Mouse (Mus musculus): ENCODE data around the gene Tbc1d5. TPM values are rescaled to one million over a fixed set of nuclear protein-coding genes. Genes with fewer than 3 reads are reported as not detected.

Gene Tbc1d5
- polyA plus RNA-seq, 1 experiment from 2014 or later = 8.8 TPM

DNA sequence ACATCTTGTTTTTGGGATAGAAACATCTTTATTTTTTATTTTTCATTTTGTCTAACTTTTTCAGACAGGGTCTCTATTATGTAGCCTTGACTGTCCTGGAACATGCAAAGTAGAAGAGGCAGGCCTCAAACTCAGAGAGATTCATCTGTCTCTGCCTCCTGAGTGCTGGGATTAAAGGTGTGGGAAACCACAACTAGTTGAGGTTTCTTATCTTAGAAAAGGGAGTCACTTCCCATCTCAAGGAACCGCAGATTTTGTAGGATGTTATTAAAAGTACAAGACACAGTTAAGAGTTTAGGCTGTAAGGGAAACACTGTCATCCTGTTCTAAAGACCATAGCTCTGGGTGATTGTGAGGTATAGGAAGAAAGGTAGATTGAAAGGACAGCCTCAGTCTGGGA is 373.5 kb downstream of the Tbc1d5 start:
- Histone ChIP-seq H3K9me3 (replicated peaks; ENCODE audit: control insufficient read depth, low read length) (no peaks in the 10 kb centered on the region), H3K4me3 (ENCODE audit: low read depth, low read length) (no peak overlapping the region), H3K9ac (replicated peaks; ENCODE audit: low read length) (no peak overlapping the region), H3K36me3 (replicated peaks; ENCODE audit: control insufficient read depth, insufficient read depth, low read depth, low read length) (no peaks in the 10 kb centered on the region), H3K4me2 (ENCODE audit: low read depth, low read length) (no peak overlapping the region), H3K27me3 (ENCODE audit: control insufficient read depth, insufficient read depth, low read length) (no peaks in the 10 kb centered on the region), H3K4me1 (ENCODE audit: control insufficient read depth, insufficient read depth, low read length) (no peaks in the 10 kb centered on the region), H3K27ac (replicated peaks; ENCODE audit: low read depth, low read length) (no peak overlapping the region)
- 89% methylated on average over 1 of the region's 1 CpGs for WGBS
- ATAC-seq (replicated peaks; ENCODE audit: insufficient number of reproducible peaks, low FRiP score, low TSS enrichment, low read depth) = no peak
- no peak for DNase-seq (ENCODE audit: low spot score)

DNA sequence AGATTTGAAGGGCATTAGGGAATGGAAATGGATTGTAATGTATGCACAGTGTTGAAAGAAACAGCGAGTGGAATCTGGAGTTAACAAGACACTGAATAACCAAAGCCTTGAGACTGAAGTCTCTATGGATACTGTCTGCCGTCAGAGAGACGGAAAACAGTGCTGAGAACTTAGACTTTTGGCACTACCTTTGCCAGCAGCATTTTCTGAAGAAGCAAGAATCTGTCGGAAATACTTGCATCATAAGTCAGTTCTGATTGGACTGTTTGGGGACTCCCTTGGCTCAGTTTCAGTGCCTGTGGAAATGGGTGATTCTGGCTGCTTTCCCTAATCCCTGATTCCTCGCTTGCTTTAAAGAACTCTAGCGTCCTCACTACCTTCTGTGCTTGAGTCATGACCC is 375.9 kb downstream of the Tbc1d5 start:
- Histone ChIP-seq H3K9me3 (replicated peaks; ENCODE audit: control insufficient read depth, low read length) (no peaks in the 10 kb centered on the region), H3K4me3 (ENCODE audit: low read depth, low read length) (no peak overlapping the region), H3K4me1 (ENCODE audit: control insufficient read depth, insufficient read depth, low read length) (no peaks in the 10 kb centered on the region), H3K4me2 (ENCODE audit: low read depth, low read length) (no peak overlapping the region), H3K36me3 (replicated peaks; ENCODE audit: control insufficient read depth, insufficient read depth, low read depth, low read length) (no peaks in the 10 kb centered on the region), H3K9ac (replicated peaks; ENCODE audit: low read length) (no peak overlapping the region), H3K27me3 (ENCODE audit: control insufficient read depth, insufficient read depth, low read length) (no peaks in the 10 kb centered on the region), H3K27ac (replicated peaks; ENCODE audit: low read depth, low read length) (no peak overlapping the region)
- WGBS = 80% methylated on average over 6 of the region's 6 CpGs
- DNase-seq (ENCODE audit: low spot score) (no peak), ATAC-seq (replicated peaks; ENCODE audit: insufficient number of reproducible peaks, low FRiP score, low TSS enrichment, low read depth) (no peak)

DNA sequence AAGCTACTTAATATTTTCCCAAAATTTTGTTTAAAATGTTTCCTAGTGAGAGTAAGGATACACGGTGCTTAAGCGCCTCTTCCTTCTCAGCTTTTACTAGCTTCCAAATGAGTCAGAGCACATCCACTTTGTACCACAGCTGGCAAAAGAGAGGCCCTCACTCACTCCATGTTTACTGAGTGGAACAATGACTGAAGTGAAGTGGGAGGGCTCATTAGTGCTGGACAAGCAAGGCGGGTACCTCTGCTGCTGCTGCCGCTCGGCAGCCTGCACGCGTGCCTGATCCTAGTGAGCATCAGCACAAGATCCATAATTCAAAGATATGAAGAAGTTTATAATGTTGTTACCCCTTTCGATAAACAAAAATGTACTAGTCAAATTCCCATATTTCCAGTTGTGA is 376.8 kb downstream of the Tbc1d5 start:
- no peaks in the 10 kb centered on the region for H3K4me1 ChIP-seq (ENCODE audit: control insufficient read depth, insufficient read depth, low read length)
- no peak overlapping the region for H3K4me3 ChIP-seq (ENCODE audit: low read depth, low read length)
- no peak for DNase-seq (ENCODE audit: low spot score)
- ATAC-seq (replicated peaks; ENCODE audit: insufficient number of reproducible peaks, low FRiP score, low TSS enrichment, low read depth) = no peak
- WGBS = 83% methylated on average over 8 of the region's 8 CpGs
- H3K27ac ChIP-seq (replicated peaks; ENCODE audit: low read depth, low read length) = no peak overlapping the region
- no peaks in the 10 kb centered on the region for H3K27me3 ChIP-seq (ENCODE audit: control insufficient read depth, insufficient read depth, low read length)
- no peaks in the 10 kb centered on the region for H3K36me3 ChIP-seq (replicated peaks; ENCODE audit: control insufficient read depth, insufficient read depth, low read depth, low read length)
- no peaks in the 10 kb centered on the region for H3K9me3 ChIP-seq (replicated peaks; ENCODE audit: control insufficient read depth, low read length)
- no peak overlapping the region for H3K9ac ChIP-seq (replicated peaks; ENCODE audit: low read length)
- no peak overlapping the region for H3K4me2 ChIP-seq (ENCODE audit: low read depth, low read length)

DNA sequence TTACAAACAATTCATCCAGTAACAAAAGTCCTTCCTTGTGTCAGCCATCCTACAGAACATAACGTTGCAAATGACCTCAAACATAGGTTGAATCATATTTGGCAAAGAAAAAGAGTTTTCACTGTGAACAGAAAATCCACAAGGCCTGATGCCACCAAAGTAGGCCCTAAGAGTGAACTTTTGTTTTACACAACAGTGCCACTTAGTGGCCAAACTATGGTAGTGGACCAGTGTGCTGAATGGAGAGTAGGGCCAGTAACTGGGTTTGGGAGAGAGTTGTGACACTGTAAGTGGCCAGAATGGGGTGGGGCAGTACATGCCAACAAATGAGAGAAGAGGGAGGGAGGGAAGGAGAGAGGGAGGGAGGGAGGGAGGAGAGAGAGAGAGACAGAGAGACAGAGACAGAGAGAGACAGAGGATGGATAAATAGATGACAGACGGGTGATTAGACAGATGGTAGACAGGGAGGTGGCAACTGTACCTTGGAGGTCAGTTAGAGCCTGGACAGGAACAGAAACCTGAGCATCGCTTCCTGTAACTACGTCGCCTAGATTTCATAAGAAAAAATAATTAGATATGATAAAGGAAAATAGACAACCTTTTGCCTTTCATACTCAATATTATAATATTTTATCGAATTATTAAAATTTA is 383.6 kb downstream of the Tbc1d5 start:
- Histone ChIP-seq H3K27ac (replicated peaks; ENCODE audit: low read depth, low read length) (no peak overlapping the region), H3K4me2 (ENCODE audit: low read depth, low read length) (no peak overlapping the region), H3K27me3 (ENCODE audit: control insufficient read depth, insufficient read depth, low read length) (no peaks in the 10 kb centered on the region), H3K4me3 (ENCODE audit: low read depth, low read length) (no peak overlapping the region), H3K9me3 (replicated peaks; ENCODE audit: control insufficient read depth, low read length) (no peaks in the 10 kb centered on the region), H3K9ac (replicated peaks; ENCODE audit: low read length) (no peak overlapping the region), H3K36me3 (replicated peaks; ENCODE audit: control insufficient read depth, insufficient read depth, low read depth, low read length) (no peaks in the 10 kb centered on the region), H3K4me1 (ENCODE audit: control insufficient read depth, insufficient read depth, low read length) (no peaks in the 10 kb centered on the region)
- WGBS = 74% methylated on average over 6 of the region's 6 CpGs
- peak; percentile 67; the same call in 1 of the 2 replicates for ATAC-seq (replicated peaks; ENCODE audit: insufficient number of reproducible peaks, low FRiP score, low TSS enrichment, low read depth)
- DNase-seq (ENCODE audit: low spot score) = peak; percentile 82

DNA sequence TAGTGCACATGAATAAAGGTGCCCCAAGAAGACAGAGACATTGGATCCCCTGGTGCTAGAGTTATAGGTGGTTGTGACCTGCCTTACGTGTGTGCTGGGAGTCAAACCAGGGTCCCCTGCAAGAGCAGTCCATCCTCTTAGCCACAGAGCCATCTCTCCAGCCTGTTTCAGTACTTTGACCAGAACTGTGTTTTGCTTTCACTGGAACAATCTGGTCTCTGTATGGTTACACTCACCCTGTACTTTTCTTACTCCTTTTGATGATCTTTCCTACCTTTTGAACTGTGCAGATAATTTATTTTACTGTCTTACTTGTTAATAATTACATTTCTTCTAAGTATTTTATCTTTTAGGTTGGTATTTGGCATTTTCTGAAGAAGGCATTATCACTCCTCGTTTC is 387.5 kb downstream of the Tbc1d5 start:
- Histone ChIP-seq H3K4me2 (ENCODE audit: low read depth, low read length) (no peak overlapping the region), H3K4me1 (ENCODE audit: control insufficient read depth, insufficient read depth, low read length) (no peaks in the 10 kb centered on the region), H3K27me3 (ENCODE audit: control insufficient read depth, insufficient read depth, low read length) (no peaks in the 10 kb centered on the region), H3K9ac (replicated peaks; ENCODE audit: low read length) (no peak overlapping the region), H3K9me3 (replicated peaks; ENCODE audit: control insufficient read depth, low read length) (no peaks in the 10 kb centered on the region), H3K27ac (replicated peaks; ENCODE audit: low read depth, low read length) (no peak overlapping the region), H3K4me3 (ENCODE audit: low read depth, low read length) (no peak overlapping the region), H3K36me3 (replicated peaks; ENCODE audit: control insufficient read depth, insufficient read depth, low read depth, low read length) (no peaks in the 10 kb centered on the region)
- no peak for DNase-seq (ENCODE audit: low spot score)
- ATAC-seq (replicated peaks; ENCODE audit: insufficient number of reproducible peaks, low FRiP score, low TSS enrichment, low read depth) = no peak
- WGBS = 86% methylated on average over 2 of the region's 2 CpGs

DNA sequence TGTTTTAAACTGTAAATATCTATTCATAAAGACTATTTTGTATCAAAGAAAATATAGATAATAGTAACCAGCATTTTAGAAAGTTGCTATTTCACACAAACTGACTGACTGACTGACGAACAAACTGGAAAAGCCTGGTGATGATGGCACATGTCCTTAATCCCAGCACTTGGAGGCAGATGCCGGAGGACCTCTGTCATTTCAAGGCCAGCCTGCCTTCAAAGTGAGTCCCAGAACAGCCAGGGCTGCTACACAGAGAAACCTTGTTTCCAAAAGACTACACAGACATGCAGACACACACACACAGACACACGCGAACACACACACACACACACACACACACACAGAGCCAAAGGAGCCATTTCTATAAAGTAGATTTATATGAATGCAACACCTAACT is 390.3 kb downstream of the Tbc1d5 start:
- no peak for DNase-seq (ENCODE audit: low spot score)
- no peaks in the 10 kb centered on the region for H3K9me3 ChIP-seq (replicated peaks; ENCODE audit: control insufficient read depth, low read length)
- no peak overlapping the region for H3K4me2 ChIP-seq (ENCODE audit: low read depth, low read length)
- no peaks in the 10 kb centered on the region for H3K27me3 ChIP-seq (ENCODE audit: control insufficient read depth, insufficient read depth, low read length)
- H3K36me3 ChIP-seq (replicated peaks; ENCODE audit: control insufficient read depth, insufficient read depth, low read depth, low read length) = no peaks in the 10 kb centered on the region
- WGBS = 87% methylated on average over 4 of the region's 4 CpGs
- no peaks in the 10 kb centered on the region for H3K4me1 ChIP-seq (ENCODE audit: control insufficient read depth, insufficient read depth, low read length)
- no peak overlapping the region for H3K9ac ChIP-seq (replicated peaks; ENCODE audit: low read length)
- no peak overlapping the region for H3K4me3 ChIP-seq (ENCODE audit: low read depth, low read length)
- no peak overlapping the region for H3K27ac ChIP-seq (replicated peaks; ENCODE audit: low read depth, low read length)
- no peak for ATAC-seq (replicated peaks; ENCODE audit: insufficient number of reproducible peaks, low FRiP score, low TSS enrichment, low read depth)

DNA sequence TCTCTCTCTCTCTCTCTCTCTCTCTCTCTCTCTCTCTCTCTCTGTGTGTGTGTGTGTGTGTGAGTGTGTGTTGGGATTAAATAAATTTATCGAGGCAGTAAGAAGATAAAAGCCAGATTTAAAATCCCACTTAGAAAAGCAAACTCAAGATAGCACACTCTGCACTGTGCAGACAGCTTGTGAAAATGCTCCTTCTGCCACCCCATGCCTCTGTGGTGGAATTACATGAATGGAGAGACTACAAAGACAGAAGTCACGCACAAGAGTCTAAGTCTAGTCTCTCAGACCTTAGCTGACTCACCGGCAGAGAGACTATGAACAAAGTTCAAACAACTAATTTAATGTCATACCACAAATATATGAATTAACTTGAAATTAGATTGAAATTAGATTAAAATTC is 403.9 kb downstream of the Tbc1d5 start:
- no peaks in the 10 kb centered on the region for H3K27me3 ChIP-seq (ENCODE audit: control insufficient read depth, insufficient read depth, low read length)
- ATAC-seq (replicated peaks; ENCODE audit: insufficient number of reproducible peaks, low FRiP score, low TSS enrichment, low read depth) (no peak), DNase-seq (ENCODE audit: low spot score) (no peak)
- H3K4me3 ChIP-seq (ENCODE audit: low read depth, low read length) = no peak overlapping the region
- no peak overlapping the region for H3K27ac ChIP-seq (replicated peaks; ENCODE audit: low read depth, low read length)
- no peak overlapping the region for H3K4me2 ChIP-seq (ENCODE audit: low read depth, low read length)
- no peaks in the 10 kb centered on the region for H3K36me3 ChIP-seq (replicated peaks; ENCODE audit: control insufficient read depth, insufficient read depth, low read depth, low read length)
- H3K9me3 ChIP-seq (replicated peaks; ENCODE audit: control insufficient read depth, low read length) = no peaks in the 10 kb centered on the region
- H3K9ac ChIP-seq (replicated peaks; ENCODE audit: low read length) = no peak overlapping the region
- WGBS = 91% methylated on average over 3 of the region's 3 CpGs
- H3K4me1 ChIP-seq (ENCODE audit: control insufficient read depth, insufficient read depth, low read length) = no peaks in the 10 kb centered on the region

DNA sequence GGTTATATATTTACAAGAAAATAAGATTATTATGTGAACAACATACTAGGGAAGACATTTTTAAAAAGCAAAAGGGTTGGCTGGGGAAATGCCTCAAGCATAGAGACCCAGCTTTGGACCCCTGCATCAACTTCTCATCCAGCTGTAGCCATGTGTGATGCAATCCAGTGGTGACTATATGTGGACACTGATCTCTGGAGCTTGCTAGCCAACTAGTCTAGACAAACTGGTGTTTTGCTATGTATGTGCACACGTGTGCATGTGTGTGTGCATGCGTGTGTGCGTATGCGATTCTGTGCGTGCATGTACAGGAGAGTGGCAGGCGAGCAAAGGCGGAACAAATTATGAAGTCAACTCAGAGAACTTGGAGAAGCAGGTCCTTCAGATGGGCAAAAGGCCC is 414.8 kb downstream of the Tbc1d5 start:
- H3K4me3 ChIP-seq (ENCODE audit: low read depth, low read length) = no peak overlapping the region
- H3K27me3 ChIP-seq (ENCODE audit: control insufficient read depth, insufficient read depth, low read length) = no peaks in the 10 kb centered on the region
- no peak overlapping the region for H3K27ac ChIP-seq (replicated peaks; ENCODE audit: low read depth, low read length)
- 93% methylated on average over 7 of the region's 7 CpGs for WGBS
- no peak overlapping the region for H3K4me2 ChIP-seq (ENCODE audit: low read depth, low read length)
- no peaks in the 10 kb centered on the region for H3K4me1 ChIP-seq (ENCODE audit: control insufficient read depth, insufficient read depth, low read length)
- H3K9me3 ChIP-seq (replicated peaks; ENCODE audit: control insufficient read depth, low read length) = no peaks in the 10 kb centered on the region
- no peak overlapping the region for H3K9ac ChIP-seq (replicated peaks; ENCODE audit: low read length)
- no peaks in the 10 kb centered on the region for H3K36me3 ChIP-seq (replicated peaks; ENCODE audit: control insufficient read depth, insufficient read depth, low read depth, low read length)
- no peak for ATAC-seq (replicated peaks; ENCODE audit: insufficient number of reproducible peaks, low FRiP score, low TSS enrichment, low read depth)
- no peak for DNase-seq (ENCODE audit: low spot score)

All from embryonic facial prominence, embryonic 11.5 days (tissue).